Mouse (Mus musculus): ENCODE data around the gene Zfp768. TPM values are rescaled to one million over a fixed set of nuclear protein-coding genes. Genes with fewer than 3 reads are reported as not detected.

Zfp768 gene
- polyA plus RNA-seq (2012; fragmentation: generic; extraction: Trizol), result 17.3 TPM

DNA sequence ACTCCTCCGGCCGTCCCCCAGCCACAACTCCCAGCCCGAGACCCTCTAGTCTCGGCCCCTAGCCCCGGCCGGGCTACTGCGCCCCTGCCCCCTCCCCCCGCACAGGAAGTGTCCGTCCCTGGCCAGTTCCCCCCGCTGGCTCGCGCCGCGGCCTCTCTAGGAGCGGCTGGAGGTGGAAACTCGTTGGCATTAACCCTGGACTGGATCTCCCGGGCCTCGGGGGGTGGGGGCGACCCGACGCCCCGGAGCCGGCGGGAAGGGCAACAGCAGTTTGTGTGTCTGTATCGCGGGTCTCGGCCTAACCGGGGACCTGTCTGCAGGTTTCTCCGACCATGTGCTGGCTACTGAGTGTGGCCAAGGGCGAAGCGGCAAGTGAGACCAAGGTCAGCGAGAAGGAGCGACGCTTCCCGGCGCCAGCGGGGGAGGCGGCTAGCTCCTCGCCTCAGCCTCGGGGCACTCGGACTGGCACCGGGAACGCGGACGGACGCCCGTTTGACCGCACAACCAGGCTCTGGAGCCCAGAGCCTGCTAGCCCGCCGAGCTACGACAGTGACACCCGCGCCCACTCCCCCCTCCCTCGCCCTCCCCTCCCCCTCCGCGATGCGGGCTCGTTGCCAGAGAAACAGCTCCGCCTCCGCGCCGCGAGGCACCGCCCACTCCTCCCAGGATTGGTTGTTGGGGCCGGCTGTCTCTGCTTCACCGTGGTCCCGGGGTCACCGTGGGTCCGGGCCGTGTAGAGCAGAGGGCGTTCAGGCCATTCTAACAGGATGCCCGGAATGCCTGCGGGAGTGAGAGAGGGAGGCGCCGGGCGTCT lies at the start of gene Zfp768:
TSS of gene Zfp768 (minus strand) at position 78 of the 814 bp plus-strand sequence.
- Histone ChIP-seq H3K27me3 (ENCODE audit: control insufficient read depth, insufficient read depth, insufficient read length) (no peaks in the 10 kb centered on the region), H3K36me3 (ENCODE audit: control insufficient read depth, insufficient read depth) (no peaks in the 10 kb centered on the region), H3ac (ENCODE audit: control insufficient read depth, insufficient read length) (peak within 1 kb of the TSS; percentile 93), H3K4me2 (ENCODE audit: low read depth) (peak within 1 kb of the TSS; percentile 92), H3K4me3 (peak within 1 kb of the TSS; percentile 62), H3K79me2 (ENCODE audit: control insufficient read depth, insufficient read depth) (peaks cover 6% of the 10 kb centered on the region)
- peak; percentile 87 for TF ChIP-seq POLR2A (IDR thresholded peaks at IDR 0.05; ENCODE audit: insufficient read length, low read depth)
- no peak for TF ChIP-seq REST (IDR thresholded peaks at IDR 0.05; ENCODE audit: insufficient read depth, insufficient read length)
- TF ChIP-seq POLR2AphosphoS2 (IDR thresholded peaks at IDR 0.05; ENCODE audit: insufficient read length, low read depth), result peak; percentile 44
- TF ChIP-seq MYOG (IDR thresholded peaks at IDR 0.05; ENCODE audit: control insufficient read depth in 1 of 3, insufficient read depth in 1 of 3, insufficient read length in 2 of 3, low read depth in 2 of 3), result peak in 1 of 3 experiments; percentile 51
- TF ChIP-seq SRF (IDR thresholded peaks at IDR 0.05; ENCODE audit: control insufficient read depth, insufficient read length, low read depth), result no peak

DNA sequence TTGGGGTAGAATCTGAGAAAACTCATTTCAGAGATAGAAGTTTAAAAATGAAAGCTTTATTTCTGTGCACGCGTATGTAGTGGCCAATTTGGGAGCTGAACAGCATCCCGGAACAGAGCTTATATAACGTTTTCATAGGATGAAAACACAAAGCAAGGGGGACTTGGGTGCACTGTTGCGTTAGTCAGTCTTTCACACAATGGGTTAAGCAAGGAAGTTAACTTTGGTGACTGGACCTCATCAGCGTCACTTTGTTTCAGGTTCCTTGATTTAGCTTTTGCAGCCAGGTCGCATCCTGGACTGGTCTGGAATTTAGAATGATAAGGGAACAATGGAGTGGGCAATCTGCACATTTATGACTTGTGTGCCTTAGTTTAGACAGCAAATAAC lies 48.5 kb upstream of the Zfp768 start:
- Histone ChIP-seq H3K4me3 (peak overlapping the region; percentile 69), H3ac (ENCODE audit: control insufficient read depth, insufficient read length) (peak overlapping the region; percentile 60), H3K27me3 (ENCODE audit: control insufficient read depth, insufficient read depth, insufficient read length) (peaks cover 5% of the 10 kb centered on the region), H3K4me2 (ENCODE audit: low read depth) (peak overlapping the region; percentile 83), H3K36me3 (ENCODE audit: control insufficient read depth, insufficient read depth) (no peaks in the 10 kb centered on the region), H3K79me2 (ENCODE audit: control insufficient read depth, insufficient read depth) (no peaks in the 10 kb centered on the region)
- TF ChIP-seq TCF3 (IDR thresholded peaks at IDR 0.05; ENCODE audit: insufficient read length, low read depth) (no peak), MAX (IDR thresholded peaks at IDR 0.05; ENCODE audit: low read depth) (no peak), CEBPB (IDR thresholded peaks at IDR 0.05; ENCODE audit: insufficient read depth, poor library complexity, severe bottlenecking) (no peak), TCF12 (IDR thresholded peaks at IDR 0.05; ENCODE audit: insufficient read depth, poor library complexity, severe bottlenecking) (no peak), USF1 (IDR thresholded peaks at IDR 0.05; ENCODE audit: low read depth) (no peak), MYOD1 (IDR thresholded peaks at IDR 0.05; ENCODE audit: control insufficient read depth in 1 of 3, insufficient read length in 2 of 3, low read depth in 2 of 3) (no peak), SRF (IDR thresholded peaks at IDR 0.05; ENCODE audit: control insufficient read depth, insufficient read length, low read depth) (no peak), POLR2AphosphoS2 (IDR thresholded peaks at IDR 0.05; ENCODE audit: insufficient read length, low read depth) (no peak), MYOG (IDR thresholded peaks at IDR 0.05; ENCODE audit: control insufficient read depth in 1 of 3, insufficient read depth in 1 of 3, insufficient read length in 2 of 3, low read depth in 2 of 3) (no peak)

DNA sequence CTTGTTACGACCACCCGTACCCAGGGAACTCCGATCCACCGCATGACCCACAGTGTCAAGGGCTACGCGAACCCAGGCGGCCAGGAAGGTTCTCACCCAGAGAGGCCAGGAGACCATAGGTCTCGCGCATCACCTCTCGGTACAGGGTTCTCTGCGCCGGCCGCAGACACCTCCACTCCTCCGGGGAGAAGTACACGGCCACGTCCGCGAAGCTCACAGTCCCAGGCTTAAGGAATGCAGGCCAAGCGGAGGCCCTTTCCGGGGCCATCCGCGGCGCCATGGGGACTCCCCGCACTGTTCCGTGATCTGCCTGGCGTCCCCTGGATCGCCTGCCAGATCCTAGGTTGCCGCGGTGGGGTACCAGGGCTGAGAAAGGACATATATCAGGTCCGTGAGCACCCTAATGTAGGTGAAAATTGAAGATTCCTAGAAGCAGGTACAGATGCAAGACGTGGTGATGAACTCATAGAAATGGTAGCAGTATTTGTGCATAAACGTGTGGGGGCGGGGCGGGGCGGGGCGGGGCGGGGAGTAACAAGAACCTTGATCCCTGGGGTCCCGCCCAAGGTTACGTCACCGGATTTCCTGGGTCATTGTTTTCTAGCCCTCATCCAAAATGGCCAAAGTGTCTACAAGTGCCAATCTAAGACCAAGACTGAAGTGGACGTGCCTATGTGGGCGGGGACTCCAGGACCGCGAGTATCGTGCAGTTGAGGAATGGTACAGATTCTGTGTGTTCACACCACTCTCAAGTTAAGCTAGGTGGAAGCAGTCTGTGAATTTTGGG lies 48.0 kb upstream of the Zfp768 start, which contains the start of gene E430018J23Rik:
TSS of gene E430018J23Rik (minus strand) at position 473 of the 787 bp plus-strand sequence.
- Histone ChIP-seq H3ac (ENCODE audit: control insufficient read depth, insufficient read length) (peak within 1 kb of the TSS; percentile 60), H3K36me3 (ENCODE audit: control insufficient read depth, insufficient read depth) (no peaks in the 10 kb centered on the region), H3K27me3 (ENCODE audit: control insufficient read depth, insufficient read depth, insufficient read length) (peaks cover 5% of the 10 kb centered on the region), H3K79me2 (ENCODE audit: control insufficient read depth, insufficient read depth) (no peaks in the 10 kb centered on the region), H3K4me2 (ENCODE audit: low read depth) (peak within 1 kb of the TSS; percentile 83), H3K4me3 (peak within 1 kb of the TSS; percentile 69)
- TF ChIP-seq POLR2AphosphoS2 (IDR thresholded peaks at IDR 0.05; ENCODE audit: insufficient read length, low read depth) (peak; percentile 60), E2F4 (IDR thresholded peaks at IDR 0.05; ENCODE audit: insufficient read depth) (no peak), REST (IDR thresholded peaks at IDR 0.05; ENCODE audit: insufficient read depth, insufficient read length) (no peak), SRF (IDR thresholded peaks at IDR 0.05; ENCODE audit: control insufficient read depth, insufficient read length, low read depth) (no peak), POLR2A (IDR thresholded peaks at IDR 0.05; ENCODE audit: insufficient read length, low read depth) (peak; percentile 73), MYOD1 (IDR thresholded peaks at IDR 0.05; ENCODE audit: control insufficient read depth in 1 of 3, insufficient read length in 2 of 3, low read depth in 2 of 3) (no peak)

DNA sequence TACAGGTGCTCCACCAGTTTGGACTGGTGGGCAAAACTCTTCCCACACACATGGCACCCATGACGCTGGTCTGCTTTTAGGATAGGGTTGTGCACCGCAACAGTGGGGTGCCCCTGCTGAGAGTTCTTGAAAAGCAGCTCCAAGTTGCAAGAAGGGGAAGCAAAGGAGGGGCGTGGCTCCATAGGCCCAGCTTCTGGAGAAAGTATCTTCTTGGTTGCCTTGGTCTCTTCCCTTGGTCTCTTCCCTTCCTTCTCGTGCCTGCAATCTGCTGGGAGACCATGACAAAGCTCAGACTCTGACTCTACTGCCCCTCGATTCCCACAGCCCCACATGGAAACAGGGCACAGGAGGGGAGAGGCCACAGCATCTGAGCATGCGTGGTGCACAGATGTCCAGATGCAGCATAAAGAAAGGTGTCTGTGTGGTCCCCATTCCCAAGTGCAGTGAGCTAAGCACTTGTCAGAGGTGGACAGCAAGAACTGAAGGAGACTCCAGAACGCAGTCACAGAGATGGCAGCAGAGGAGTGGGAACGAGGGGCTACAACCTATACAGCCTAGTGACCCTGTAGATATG lies 46.9 kb upstream of the Zfp768 start:
- Histone ChIP-seq H3ac (ENCODE audit: control insufficient read depth, insufficient read length) (no peak overlapping the region), H3K4me2 (ENCODE audit: low read depth) (peak overlapping the region; percentile 81), H3K36me3 (ENCODE audit: control insufficient read depth, insufficient read depth) (no peaks in the 10 kb centered on the region), H3K27me3 (ENCODE audit: control insufficient read depth, insufficient read depth, insufficient read length) (no peaks in the 10 kb centered on the region), H3K79me2 (ENCODE audit: control insufficient read depth, insufficient read depth) (no peaks in the 10 kb centered on the region), H3K4me3 (peak overlapping the region; percentile 69)
- TF ChIP-seq MYOD1 (IDR thresholded peaks at IDR 0.05; ENCODE audit: control insufficient read depth in 1 of 3, insufficient read length in 2 of 3, low read depth in 2 of 3) (no peak), CEBPB (IDR thresholded peaks at IDR 0.05; ENCODE audit: insufficient read depth, poor library complexity, severe bottlenecking) (no peak), SRF (IDR thresholded peaks at IDR 0.05; ENCODE audit: control insufficient read depth, insufficient read length, low read depth) (no peak), REST (IDR thresholded peaks at IDR 0.05; ENCODE audit: insufficient read depth, insufficient read length) (no peak), E2F4 (IDR thresholded peaks at IDR 0.05; ENCODE audit: insufficient read depth) (no peak)

Data from myocyte (in vitro differentiated cells).